Mouse (Mus musculus) cerebellum, postnatal 10 days (tissue): ENCODE measurements around the gene Cyp8b1.

Source experiments
- DNase-seq, 2 experiments: peaks; one replicate each; pipeline ENCODE4 v3.0.0; 2021; ENCODE audit warnings: mixed read lengths in 2 of 2

Cyp8b1 gene

DNA sequence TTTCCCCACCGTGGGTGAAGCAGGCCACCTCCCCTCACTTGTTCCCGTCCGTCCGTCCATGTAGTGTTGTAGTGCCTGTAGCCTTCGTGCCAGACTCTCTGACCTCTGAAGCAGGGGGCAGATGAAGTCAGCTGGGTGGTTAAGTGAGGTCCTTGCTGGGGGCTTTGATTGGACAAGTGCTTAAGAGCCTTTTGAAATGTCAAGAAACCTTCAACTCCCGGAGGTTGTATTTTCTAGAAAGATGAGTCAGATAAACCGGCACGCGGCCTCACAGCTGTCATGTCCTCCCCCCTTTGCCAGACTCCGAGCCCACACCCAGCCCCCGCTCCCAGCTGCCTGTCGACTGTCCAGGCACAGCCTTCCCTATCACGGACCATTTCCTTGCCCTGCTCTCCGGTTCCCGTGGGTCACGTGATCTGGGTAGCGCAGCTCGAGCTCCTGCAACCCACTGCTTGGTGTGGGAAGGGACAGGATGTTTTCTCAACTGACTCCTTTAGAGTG is 25.6 kb downstream of the Cyp8b1 start:
- peak; percentile 54 to 58 for DNase-seq

DNA sequence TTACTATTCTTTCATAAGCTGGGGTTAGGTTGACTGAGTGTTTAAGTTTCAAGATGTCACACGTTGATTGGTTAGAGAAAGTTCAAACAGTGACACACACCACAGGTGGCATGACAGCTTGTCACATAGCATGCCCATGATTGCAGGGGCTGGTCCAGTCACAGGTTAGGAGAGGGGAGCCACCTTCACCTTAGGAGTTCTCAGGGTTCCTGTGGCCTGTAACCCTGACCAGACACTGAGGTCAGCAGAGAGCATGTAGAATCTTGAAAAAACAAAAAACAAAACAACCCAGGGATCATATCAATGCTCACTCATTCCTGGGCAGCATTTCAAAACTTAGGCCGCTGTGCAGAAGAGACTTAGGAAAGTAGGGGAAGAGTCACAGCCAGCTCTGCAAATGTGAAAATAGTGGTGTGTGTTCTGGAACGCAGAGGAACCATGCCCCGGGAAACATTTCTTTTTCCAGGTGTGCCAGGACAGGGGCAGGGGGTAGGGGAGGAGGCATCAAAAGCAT is 26.1 kb downstream of the Cyp8b1 start:
- DNase-seq = no peak

DNA sequence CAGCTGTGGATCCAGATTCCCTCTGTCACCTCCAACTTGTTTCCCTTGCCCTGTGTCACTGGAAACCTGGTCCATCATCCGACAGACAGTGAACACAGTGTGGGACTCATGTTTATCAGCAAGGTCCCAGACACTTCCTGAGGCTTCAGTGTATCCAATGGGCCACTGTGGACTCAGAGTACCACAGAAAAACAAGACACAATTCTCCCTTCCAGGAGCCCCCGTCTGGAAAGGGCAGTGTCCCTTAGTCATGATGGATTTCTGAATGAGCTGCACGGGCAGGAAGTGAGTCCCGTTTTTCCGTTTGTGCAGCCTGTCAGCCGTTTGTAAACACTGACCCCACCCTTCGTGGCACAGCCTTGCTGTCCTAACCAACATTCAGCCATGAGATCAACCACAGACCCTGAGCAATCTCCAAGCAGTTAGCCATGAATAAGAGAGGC is 34.1 kb downstream of the Cyp8b1 start:
- DNase-seq = no peak

DNA sequence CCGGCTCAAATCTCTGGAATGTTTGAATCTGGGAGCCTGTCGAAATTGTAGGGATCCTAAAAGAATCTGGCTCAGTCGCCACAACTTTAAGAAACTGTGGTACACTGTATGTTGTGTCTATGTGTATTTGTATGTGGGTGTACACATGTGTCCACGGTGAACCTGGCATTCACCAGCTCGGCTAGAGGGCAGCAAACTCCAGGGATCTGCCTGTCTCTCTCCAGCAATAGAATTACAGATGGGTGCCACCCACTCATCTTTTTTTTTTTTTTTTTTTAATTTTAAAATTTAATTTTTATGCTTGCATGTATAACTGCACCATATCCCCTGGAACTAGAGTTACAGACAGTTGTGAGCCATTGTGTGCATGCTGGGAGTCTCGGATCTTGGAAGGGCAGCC is 34.8 kb downstream of the Cyp8b1 start:
- DNase-seq = no peak

DNA sequence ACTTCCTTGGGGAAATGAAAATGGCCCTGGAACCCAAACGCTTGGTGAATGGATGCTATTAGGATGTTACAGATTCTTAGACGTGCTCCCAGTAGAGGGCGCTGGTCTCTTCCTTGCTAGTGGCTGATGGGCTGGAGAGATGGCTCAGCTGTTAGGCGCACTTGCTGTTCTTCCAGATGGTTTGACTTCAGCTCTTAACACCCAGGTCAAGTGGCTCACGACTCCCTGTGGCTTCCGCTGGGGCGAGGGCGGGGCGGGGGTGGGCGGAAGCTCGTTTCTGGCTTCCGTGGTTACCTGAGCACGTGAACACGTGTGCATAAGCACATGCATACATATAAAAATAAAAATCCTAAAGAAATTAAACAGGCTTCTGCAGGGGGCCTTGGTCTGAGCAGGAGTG is 35.3 kb downstream of the Cyp8b1 start:
- peak; percentile 86 to 88 for DNase-seq

DNA sequence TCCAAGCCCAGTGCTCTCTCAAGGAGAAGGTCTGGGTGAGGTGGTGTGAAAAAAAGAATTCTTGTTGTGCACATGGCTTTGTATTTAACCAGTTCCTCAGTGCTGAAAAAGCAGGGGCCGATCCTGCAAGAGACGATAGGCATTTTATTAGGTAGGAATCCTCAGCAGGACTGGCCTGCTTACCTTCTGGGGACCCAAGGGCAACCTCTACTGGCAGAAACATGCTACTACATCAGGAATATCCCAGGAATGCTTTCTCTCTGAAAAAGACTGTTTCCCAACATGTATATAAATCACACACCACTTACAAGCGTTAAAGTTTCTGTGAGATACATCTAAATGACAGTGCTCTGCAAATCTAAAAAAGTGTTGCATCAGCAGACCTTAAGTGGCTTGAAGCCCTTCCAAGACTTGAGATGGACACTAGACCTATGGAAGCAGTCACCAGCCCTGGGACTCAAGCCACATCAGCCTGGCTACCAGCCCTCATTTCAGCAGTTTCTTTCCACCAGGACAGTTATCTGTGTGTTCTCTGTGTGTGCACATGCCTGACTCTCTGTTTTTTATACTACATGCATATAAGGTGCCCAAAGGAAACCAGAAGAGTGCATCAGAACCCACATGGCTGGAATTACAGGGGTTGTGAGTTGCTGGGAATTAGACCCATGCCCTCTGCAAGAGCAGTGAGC is 38.9 kb downstream of the Cyp8b1 start:
- DNase-seq = peak; percentile 81 to 86

DNA sequence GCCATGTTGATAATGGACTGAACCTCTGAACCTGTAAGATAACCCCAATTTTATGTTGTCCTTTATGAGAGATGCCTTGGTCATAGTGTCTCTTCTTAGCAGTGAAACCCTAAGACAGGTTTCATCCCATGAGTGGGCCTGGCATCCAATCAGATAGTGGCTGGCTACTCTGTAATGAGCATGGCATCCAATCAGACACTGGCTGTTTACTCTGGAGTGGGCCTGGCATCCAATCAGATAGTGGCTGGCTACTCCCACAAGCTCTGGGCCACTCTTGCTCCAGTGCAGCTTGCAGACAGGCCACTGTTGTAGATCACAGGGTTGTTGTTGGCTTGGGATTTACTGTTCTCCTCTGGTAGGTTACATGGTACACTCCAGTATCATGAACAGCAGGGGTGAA is 42.5 kb downstream of the Cyp8b1 start:
- DNase-seq = no peak

DNA sequence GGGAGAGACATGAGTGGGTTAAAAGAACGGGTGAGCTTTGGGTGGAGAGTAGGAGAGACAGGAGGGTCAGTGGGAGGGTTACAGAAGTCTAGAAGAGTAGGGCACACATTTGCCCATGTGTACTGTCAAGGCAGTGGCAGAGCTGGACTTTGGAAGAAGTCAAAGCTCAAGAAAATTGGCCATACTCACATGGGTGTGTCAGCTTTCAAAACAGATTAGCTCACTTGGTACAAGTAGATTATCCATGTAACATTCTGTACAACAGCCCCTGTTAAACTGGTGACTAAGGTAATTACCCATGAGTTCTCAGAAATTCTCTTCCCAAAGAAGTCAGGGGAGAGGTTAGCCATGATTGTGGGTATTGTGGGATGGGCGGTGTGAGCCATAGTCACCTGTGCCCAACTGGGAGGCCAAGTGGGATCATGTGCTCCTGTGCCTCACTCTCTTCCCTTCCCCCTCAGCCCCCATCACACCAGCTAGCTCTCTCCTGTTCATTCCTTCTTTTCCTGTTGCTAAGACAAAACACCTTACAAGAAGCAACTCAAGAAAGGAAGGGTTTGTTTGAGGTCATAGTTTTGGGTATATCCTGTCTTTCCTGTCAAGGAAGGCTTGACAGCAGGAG is 43.9 kb downstream of the Cyp8b1 start:
- DNase-seq = no peak

DNA sequence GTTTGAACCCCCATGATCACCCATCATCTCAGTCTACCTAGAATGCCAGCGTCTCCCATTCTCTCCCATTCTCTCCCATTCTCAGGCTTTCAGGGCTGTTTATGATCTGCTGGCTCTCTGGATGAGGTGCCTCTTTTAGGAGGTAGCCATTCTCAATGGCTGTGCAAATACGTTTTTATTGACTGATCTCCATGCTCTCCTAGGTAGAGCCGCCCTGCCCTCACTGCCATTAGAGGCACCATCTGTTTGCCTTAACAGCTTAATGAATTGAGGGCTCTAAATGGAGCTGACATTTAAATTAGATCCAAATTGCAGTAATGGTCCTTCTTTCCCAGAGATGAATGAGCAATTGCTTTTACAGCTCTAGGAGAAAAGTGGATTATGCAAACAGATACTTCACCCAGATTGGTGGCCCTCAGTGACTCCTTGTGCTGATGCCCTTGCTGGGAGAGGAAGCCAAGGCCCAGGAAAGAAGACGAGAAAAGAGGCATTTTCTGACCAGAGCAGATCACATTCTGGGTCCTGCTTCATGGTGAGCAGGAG is 46.1 kb downstream of the Cyp8b1 start:
- no peak for DNase-seq

DNA sequence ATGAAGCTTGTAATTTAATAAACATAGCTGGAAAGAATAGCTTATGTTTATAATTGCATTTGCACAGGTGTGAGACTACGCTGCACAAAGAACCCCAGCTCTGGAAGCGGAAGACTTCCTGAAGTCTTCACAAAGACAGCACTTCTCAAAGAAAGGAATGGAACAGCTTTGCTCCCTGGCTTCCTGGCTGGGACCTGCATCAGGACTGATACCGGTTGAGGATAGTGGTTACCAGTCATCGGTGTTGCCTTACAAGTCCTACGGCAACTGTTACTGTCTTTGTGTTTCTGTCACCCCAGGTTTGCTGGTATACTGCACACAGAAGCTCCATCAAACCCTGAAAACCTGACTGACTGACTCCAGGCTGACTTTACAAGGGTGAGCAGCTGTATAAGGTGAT is 46.7 kb downstream of the Cyp8b1 start:
- DNase-seq = no peak

DNA sequence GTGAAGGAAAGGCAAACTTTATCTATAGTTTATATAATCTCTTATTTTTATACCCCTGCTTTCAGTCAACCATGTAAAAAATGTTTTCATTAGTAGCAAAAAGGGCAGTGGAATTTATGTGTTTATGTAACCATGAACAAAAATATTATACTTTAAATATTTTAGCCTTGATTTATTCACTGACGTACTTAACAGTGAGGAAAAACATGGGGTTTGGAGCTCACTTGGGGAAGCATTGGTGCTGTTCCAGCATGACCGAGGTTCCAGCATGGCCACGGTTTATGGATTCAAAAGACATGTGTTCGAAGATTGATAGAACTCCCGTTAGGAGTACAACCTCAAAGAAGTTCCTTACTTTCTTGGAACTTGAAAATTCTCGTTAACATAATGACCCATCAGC is 47.9 kb downstream of the Cyp8b1 start:
- no peak for DNase-seq

DNA sequence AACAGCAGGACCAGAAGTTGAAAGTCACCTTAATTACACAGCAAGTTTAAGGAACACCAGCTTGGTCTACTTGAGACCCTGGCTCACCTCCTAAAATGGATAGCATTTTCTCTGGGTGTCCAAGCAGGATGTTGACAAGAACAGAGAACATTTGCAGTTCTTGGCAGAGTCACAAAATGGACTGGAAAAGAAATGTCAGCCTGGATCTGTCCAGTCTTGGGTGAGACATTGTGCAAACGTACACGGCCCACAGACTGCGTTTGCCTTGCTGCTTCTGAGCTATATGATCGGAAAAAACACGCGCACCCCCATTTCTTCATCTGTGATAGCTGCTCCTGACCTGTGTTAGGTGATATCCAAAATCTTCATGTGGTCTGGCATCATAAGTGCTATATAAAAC is 48.5 kb downstream of the Cyp8b1 start:
- DNase-seq = no peak

DNA sequence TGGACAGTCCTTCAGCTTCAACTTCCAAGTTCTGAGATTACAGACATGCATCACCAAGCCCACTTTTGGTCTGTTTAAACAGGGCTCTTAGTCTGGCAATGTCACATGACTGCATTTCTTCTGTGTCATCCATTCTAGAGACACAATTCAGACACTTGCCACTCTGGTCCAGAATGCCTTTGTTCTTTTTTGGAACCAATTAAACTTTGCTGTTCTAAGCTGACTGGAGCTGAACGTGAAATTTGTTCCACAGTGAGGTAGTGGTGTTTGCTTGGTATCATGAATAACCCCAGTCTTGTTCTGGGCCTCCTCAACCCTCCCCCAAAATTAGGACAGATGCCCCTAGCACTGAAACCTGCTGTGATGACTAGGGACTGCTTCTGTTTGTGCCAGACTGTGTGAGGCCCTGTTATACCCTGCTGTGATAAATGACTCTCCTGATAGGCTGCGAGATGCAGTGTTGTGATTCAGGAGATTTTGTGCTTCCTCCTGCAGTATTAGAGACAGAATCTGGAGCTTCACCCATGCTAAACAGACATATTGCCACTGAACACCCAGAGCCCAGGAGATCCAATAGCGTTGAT is 50.6 kb downstream of the Cyp8b1 start:
- peak in 1 of 2 experiments; percentile 27 for DNase-seq

DNA sequence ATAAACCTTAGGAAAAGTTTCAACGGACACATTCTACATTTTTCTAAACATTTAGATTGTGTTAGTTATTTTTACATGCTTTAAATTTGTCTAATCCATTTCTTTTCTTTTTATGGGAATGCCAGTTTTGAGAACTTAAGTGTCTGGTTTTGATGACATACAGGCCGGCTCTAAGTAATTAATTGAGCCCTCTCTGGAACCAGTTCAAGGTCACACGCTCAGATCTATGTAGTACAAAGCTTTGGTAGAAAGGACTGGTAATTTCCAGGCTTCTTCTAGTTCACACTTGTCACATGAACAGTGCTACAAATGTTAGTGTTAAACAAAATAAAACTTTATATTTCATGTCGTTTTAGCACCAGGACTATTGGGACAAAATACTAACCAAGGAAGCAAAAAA is 51.3 kb downstream of the Cyp8b1 start:
- DNase-seq = no peak
